Mouse (Mus musculus) layer of hippocampus, adult 18-20 months (tissue): ENCODE measurements around the gene Lrrc8d. TPM values are rescaled to one million over a fixed set of nuclear protein-coding genes. Genes with fewer than 3 reads are reported as not detected.

ENCODE experiments used
- total RNA-seq, 2 experiments: library from RNA; stranded (reverse); gene quantifications; 2 replicates each; pipeline ENCODE4 v1.2.3; 2021

Gene Lrrc8d
- total RNA-seq, 2 experiments from 2014 or later = 46.8 to 47.8 TPM

Other genes starting within 250 kb of the Lrrc8d start
- gene Lrrc8c, start 180.6 kb upstream of the Lrrc8d start, total RNA-seq = 10 to 100 TPM; 29.8 to 35.1 TPM
- 10 to 100 TPM; 34.2 to 34.6 TPM for gene Zfp326, start 176.6 kb downstream of the Lrrc8d start, total RNA-seq